Comparison of ENCODE assay signal across 17 mouse cellular contexts in the genomic region with DNA sequence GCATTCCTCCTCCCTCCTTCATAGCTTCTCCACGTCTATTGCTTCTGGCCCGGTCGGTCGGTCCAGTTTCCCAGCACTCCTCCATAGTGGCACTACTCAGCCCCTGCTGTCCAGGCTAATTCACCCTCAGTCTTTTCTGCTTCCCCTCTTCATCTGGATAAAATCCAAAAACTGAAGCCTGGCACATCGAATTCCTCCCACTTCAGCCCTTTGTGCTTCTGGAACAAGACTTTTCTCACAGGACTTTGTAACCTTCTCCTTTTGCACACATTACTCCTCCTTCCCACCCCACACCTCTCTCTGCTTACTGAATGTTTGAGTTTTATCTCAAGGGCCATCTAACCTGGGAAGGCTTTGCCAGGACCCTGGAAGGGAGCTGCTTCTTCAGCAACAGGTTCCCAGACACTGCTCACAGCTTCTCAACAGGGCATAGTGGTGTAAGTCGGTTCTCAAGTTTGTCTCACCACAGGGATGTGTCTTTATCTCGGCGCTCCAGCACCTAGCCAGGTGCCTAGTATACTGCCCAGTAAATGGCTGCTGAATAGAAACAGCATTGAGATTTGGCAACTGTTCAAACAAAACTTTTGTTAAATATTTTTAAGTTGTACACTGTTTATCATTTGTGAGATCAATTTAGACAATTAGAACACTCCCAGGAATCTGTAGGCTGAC. TPM values are rescaled to one million over a fixed set of nuclear protein-coding genes. Genes with fewer than 3 reads are reported as not detected.
DNase-seq lines count a peak whose midpoint lies in the region; ATAC-seq and TF ChIP-seq lines count a peak whose summit lies in the region.
"Had no signal": no experiment of that assay in that cellular context is flagged by ENCODE, and none has a peak within 500 bp of the region (broad histone marks: within the 10 kb centered on the region; RNA-seq: fewer than 3 reads in every experiment).

No protein-coding gene starts in this region.

- no peak overlapping the region for H3K9ac ChIP-seq in lung, embryonic 15.5 days
- H3K9ac ChIP-seq: forebrain, embryonic 13.5 days; heart, embryonic 12.5 days; liver, postnatal 0 days had no signal

- no peaks in the 10 kb centered on the region for H3K9me3 ChIP-seq in lung, embryonic 15.5 days
- H3K9me3 ChIP-seq: embryonic facial prominence, embryonic 10.5 days; forebrain, embryonic 13.5 days; heart, embryonic 12.5 days; midbrain, embryonic 10.5 days had no signal

- H3K4me3 ChIP-seq in kidney, adult 2 months (ENCODE audit: insufficient read depth, low read depth, low read length) = no peak overlapping the region
- H3K4me3 ChIP-seq in lung, embryonic 15.5 days = no peak overlapping the region
- H3K4me3 ChIP-seq: embryonic facial prominence, embryonic 10.5 days; forebrain, embryonic 13.5 days; heart, embryonic 12.5 days; midbrain, embryonic 10.5 days had no signal

- peaks cover 10% of the 10 kb centered on the region for H3K4me1 ChIP-seq in kidney, adult 2 months (ENCODE audit: control insufficient read depth, insufficient read depth, low read length)
- H3K4me1 ChIP-seq in lung, embryonic 15.5 days = peaks cover 18% of the 10 kb centered on the region
- H3K4me1 ChIP-seq: embryonic facial prominence, embryonic 10.5 days; forebrain, embryonic 13.5 days; midbrain, embryonic 10.5 days had no signal

- ATAC-seq in lung, embryonic 15.5 days (ENCODE audit: borderline replicate concordance, extremely low read depth, low FRiP score, low TSS enrichment) = peak; percentile 74
- ATAC-seq in monocyte, adult 5-6 weeks (replicated peaks; ENCODE audit: insufficient number of reproducible peaks, low FRiP score, low TSS enrichment, poor library complexity, severe bottlenecking) = no peak
- ATAC-seq: forebrain, embryonic 13.5 days; liver, postnatal 0 days had no signal

- no peak overlapping the region; the same call in 1 of the 2 replicates for H3K4me2 ChIP-seq in lung, embryonic 15.5 days
- H3K4me2 ChIP-seq: forebrain, embryonic 13.5 days; heart, embryonic 12.5 days had no signal

- TF ChIP-seq POLR2A in kidney, adult 2 months (IDR thresholded peaks at IDR 0.05; ENCODE audit: low read depth, low read length) = no peak

- H3K27ac ChIP-seq in kidney, adult 2 months (ENCODE audit: insufficient read depth, low read depth, low read length) = peak overlapping the region; percentile 51; the same call in 1 of the 2 replicates
- H3K27ac ChIP-seq in lung, embryonic 15.5 days = peak overlapping the region; percentile 91
- H3K27ac ChIP-seq: embryonic facial prominence, embryonic 10.5 days; forebrain, embryonic 13.5 days; midbrain, embryonic 10.5 days had no signal

- no peaks in the 10 kb centered on the region for H3K27me3 ChIP-seq in kidney, adult 2 months (replicated peaks; ENCODE audit: control insufficient read depth, insufficient read depth, low read length)
- no peaks in the 10 kb centered on the region for H3K27me3 ChIP-seq in lung, embryonic 15.5 days
- H3K27me3 ChIP-seq: forebrain, embryonic 13.5 days; heart, embryonic 12.5 days had no signal

- no peaks in the 10 kb centered on the region for H3K36me3 ChIP-seq in kidney, adult 2 months (ENCODE audit: control insufficient read depth, insufficient read depth, low read length)
- no peaks in the 10 kb centered on the region for H3K36me3 ChIP-seq in lung, embryonic 15.5 days
- H3K36me3 ChIP-seq: embryonic facial prominence, embryonic 10.5 days; heart, embryonic 12.5 days; midbrain, embryonic 10.5 days had no signal

- no peak for TF ChIP-seq CTCF in kidney, adult 2 months (conservative IDR thresholded peaks at IDR 0.05; ENCODE audit: insufficient read depth, insufficient read length, low read depth, low read length)

- whole genome bisulfite sequencing in kidney, adult 2 months = 46% methylated on average over 8 of the region's 8 CpGs
- WGBS in lung, embryonic 15.5 days = 54% methylated on average over 8 of the region's 8 CpGs

- peak; percentile 78 for DNase-seq in kidney, adult 2 months
- DNase-seq in kidney, postnatal 4 days = no peak
- DNase-seq in lung, postnatal 10 days = no peak
- DNase-seq in lung, postnatal 25 days (ENCODE audit: low spot score) = peak; percentile 37
- no peak for DNase-seq in thymus, adult 18-20 months
- DNase-seq: adrenal gland, postnatal 14 days; cerebellum, adult 18-20 months; cerebellum, postnatal 36 days; heart, postnatal 4 days; liver, postnatal 0 days; right cerebral cortex, postnatal 14 days had no signal

RNA-seq across cellular contexts. Expression of gene Fam13a, which starts 10.1 kb away (rescaled TPM):
- polyA plus RNA-seq in kidney, adult 2 months (2012; rRNA removed) = 21.3 and 22.5 TPM in 2 replicates
- 23.4 and 26.7 TPM in 2 replicates for polyA plus RNA-seq in lung, embryonic 15.5 days (2015; fragmentation: Nextera tagmentation; extraction: Ambion mirVana)
- total RNA-seq in monocyte, adult 5-6 weeks (2017) = not detected in 3 replicates

Comparison
In these comparisons a context has a peak if more than half of its experiments do, and no peak if none do; other contexts are left out.
1. DNase-seq: peak in kidney, adult 2 months (single experiment) and lung, postnatal 25 days (single experiment); none in kidney, postnatal 4 days (0 of 2), lung, postnatal 10 days (single experiment) and thymus, adult 18-20 months (0 of 2).